Mouse (Mus musculus) forebrain, embryonic 16.5 days (tissue): ENCODE results near the gene Ldah. TPM values are rescaled to one million over a fixed set of nuclear protein-coding genes. Genes with fewer than 3 reads are reported as not detected.

Experiments
- ATAC-seq: fragments of 200-750 bp; cut with Nextera tagmentation; 2 replicates; pipeline ENCODE4 v1.8.0; 2017; ENCODE audit warnings: mild to moderate bottlenecking, moderate library complexity
- H3K27ac ChIP-seq: fragments of 300-500 bp; sonication (generic); 2 replicates; pipeline ENCODE4 v1.5.1; 2014; ENCODE audit warnings: low read length, control low read depth
- H3K27me3 ChIP-seq: fragments of 300-500 bp; sonication (generic); replicated peaks from 2 replicates; pipeline ENCODE4 v1.6.1; 2014; ENCODE audit warnings: low read length; ENCODE audit not compliant: control insufficient read depth, insufficient read depth
- H3K36me3 ChIP-seq: fragments of 300-500 bp; sonication (generic); 2 replicates; pipeline ENCODE4 v1.6.1; 2014; ENCODE audit not compliant: control insufficient read depth, insufficient read depth
- H3K4me1 ChIP-seq: fragments of 300-500 bp; sonication (generic); replicated peaks from 2 replicates; pipeline ENCODE4 v1.6.1; 2014; ENCODE audit warnings: low read length; ENCODE audit not compliant: control insufficient read depth, insufficient read depth
- H3K4me2 ChIP-seq: fragments of 300-500 bp; sonication (generic); 2 replicates; pipeline ENCODE4 v1.6.1; 2014; ENCODE audit warnings: mild to moderate bottlenecking, low read length, control low read depth
- H3K4me3 ChIP-seq: fragments of 300-500 bp; sonication (generic); replicated peaks from 2 replicates; pipeline ENCODE4 v1.5.1; 2014; ENCODE audit warnings: mild to moderate bottlenecking, low read length, control low read depth
- H3K9ac ChIP-seq: fragments of 300-500 bp; sonication (generic); replicated peaks from 2 replicates; pipeline ENCODE4 v1.6.1; 2014; ENCODE audit warnings: low read depth, low read length, control low read depth
- H3K9me3 ChIP-seq: fragments of 300-500 bp; sonication (generic); 2 replicates; pipeline ENCODE4 v1.6.1; 2016; ENCODE audit warnings: low read length; ENCODE audit not compliant: control insufficient read depth
- WGBS: fragments of 180-500 bp; shearing (Covaris S2); extraction: QIAGEN DNeasy Blood & Tissue Kit; methylation state at CpG from one replicate; pipeline ENCODE4 v1.1.7; 2014; 5-methylcytosine and 5-hydroxymethylcytosine counted together
- polyA plus RNA-seq: library from polyadenylated mRNA; unstranded; fragments of >200 nt; fragmentation: Nextera tagmentation; extraction: Ambion mirVana; gene quantifications from 2 replicates; pipeline ENCODE4 v1.2.1, GENCODE M21; 2015

Gene Ldah
- polyA plus RNA-seq, 1 experiment from 2014 or later = 89.2 TPM

DNA sequence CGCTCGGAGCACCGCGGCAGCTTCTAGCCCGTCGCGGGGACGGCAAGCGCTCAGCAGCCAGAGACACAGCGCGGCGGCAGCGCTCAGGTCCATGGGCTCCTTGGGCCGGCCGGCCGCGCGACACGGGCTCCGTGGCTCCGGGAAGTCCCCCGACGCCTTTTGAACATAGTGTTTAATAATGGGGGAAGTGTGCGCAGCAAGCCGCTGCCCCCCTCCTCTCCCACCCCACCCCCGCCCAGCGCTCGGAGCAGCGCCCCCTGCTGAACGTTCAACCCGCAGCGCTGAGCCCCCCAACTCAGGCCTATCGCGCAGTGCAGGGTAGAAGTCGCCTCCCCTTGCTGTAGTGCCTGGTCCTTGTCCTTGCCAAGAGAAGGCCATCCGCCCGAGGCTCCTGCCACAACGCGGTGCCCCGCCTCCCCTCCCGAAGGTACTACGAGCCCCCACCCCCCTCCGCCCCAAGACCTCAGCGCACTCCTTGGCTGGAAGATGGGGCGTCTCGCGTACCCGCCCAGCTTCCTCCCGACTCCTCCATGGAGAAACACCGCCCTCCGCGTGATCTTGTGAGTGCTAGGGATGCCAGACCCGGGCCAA lies 94.0 kb downstream of the Ldah start, which contains the start of gene Gdf7:
Gene Gdf7, minus strand, starts transcription at position 114 of the 591 bp plus-strand sequence.
- no peaks in the 10 kb centered on the region for H3K9me3 ChIP-seq
- under 1% methylated on average over 42 of the region's 53 CpGs for WGBS
- peak; percentile 51 for ATAC-seq

DNA sequence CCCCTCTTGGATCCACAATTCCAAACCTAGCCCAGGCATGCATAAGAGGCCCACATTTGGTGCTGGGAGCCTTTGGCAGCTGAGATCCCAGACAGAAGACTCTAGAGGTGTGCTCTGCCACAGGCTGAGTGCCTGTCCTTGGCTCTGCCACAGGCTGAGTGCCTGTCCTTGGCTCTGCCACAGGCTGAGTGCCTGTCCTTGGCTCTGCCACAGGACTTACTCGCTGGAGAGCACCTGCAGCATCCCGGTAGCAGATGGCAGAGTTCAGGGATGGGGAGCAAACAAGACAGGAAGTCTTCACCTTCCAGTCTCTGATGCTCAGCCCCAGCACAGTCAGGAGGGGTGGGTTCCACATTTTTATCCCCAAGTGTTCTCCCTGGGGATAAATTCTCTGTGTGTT lies 97.4 kb downstream of the Ldah start:
- 42% methylated on average over 2 of the region's 2 CpGs for WGBS
- ATAC-seq = no peak
- Histone ChIP-seq H3K4me3 (no peak overlapping the region), H3K9me3 (no peaks in the 10 kb centered on the region), H3K4me1 (peaks cover 12% of the 10 kb centered on the region), H3K4me2 (no peak overlapping the region), H3K36me3 (no peaks in the 10 kb centered on the region), H3K27ac (no peak overlapping the region), H3K27me3 (peaks cover 54% of the 10 kb centered on the region), H3K9ac (no peak overlapping the region)

More for the DNA sequence above, 94.0 kb downstream of the Ldah start, which contains the start of gene Gdf7:
- Histone ChIP-seq H3K9ac (peak within 1 kb of the TSS; percentile 50), H3K27ac (no peak within 1 kb of the TSS), H3K4me3 (peak within 1 kb of the TSS; percentile 46), H3K36me3 (no peaks in the 10 kb centered on the region), H3K4me1 (peaks cover 22% of the 10 kb centered on the region), H3K27me3 (peaks cover 78% of the 10 kb centered on the region), H3K4me2 (peak within 1 kb of the TSS; percentile 68)

DNA sequence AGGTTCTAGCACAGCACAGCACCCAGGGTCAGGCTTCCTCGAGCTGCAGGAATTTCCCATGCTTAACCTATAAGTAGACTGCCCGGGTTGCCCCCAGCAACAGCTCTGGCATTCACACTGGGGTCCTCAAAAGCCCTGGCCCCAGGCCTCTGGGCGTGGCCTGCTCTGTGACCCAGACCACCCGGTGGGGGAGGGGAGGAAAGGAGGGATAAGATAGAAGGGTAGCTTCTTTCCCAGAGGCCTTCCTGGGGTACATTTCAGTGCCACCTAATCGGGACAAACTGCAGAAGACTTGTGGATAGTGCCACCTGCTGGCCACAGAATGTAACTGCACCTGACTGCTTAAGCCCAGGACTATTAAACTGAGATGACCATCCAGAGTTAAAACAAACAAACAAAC lies 98.5 kb downstream of the Ldah start:
- peaks cover 9% of the 10 kb centered on the region for H3K4me1 ChIP-seq
- H3K36me3 ChIP-seq = no peaks in the 10 kb centered on the region
- no peak overlapping the region for H3K9ac ChIP-seq
- ATAC-seq = peak; percentile 39
- 4% methylated on average over 5 of the region's 5 CpGs for WGBS
- no peaks in the 10 kb centered on the region for H3K9me3 ChIP-seq
- no peak overlapping the region for H3K4me3 ChIP-seq
- H3K27ac ChIP-seq = no peak overlapping the region
- H3K27me3 ChIP-seq = peaks cover 43% of the 10 kb centered on the region
- H3K4me2 ChIP-seq = no peak overlapping the region

DNA sequence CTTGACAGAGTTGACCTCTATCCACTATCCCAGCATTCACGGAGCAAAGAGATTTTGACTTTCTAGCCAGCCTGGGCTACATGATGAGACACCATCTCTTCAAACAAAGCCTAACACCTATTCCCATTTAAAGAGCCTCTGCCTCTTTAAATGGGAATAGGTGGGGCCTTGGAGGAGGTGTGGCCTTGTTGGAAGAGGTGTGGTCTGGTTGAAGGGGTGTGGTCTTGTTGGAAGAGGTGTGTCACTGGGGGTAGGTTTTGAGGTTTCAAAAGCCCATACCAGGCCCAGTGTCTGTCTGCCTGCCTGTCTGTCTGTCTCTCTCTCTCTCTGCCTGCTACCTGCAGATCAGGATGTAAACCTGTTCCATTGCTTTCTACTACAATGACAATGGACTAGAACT lies 99.0 kb downstream of the Ldah start:
- H3K9me3 ChIP-seq = no peaks in the 10 kb centered on the region
- no peak overlapping the region for H3K4me3 ChIP-seq
- no peak overlapping the region for H3K9ac ChIP-seq
- no peak for ATAC-seq
- no peak overlapping the region for H3K4me2 ChIP-seq
- peaks cover 40% of the 10 kb centered on the region for H3K27me3 ChIP-seq
- peaks cover 4% of the 10 kb centered on the region for H3K4me1 ChIP-seq
- no peaks in the 10 kb centered on the region for H3K36me3 ChIP-seq
- no peak overlapping the region for H3K27ac ChIP-seq
- 72% methylated on average over 1 of the region's 1 CpGs for WGBS

DNA sequence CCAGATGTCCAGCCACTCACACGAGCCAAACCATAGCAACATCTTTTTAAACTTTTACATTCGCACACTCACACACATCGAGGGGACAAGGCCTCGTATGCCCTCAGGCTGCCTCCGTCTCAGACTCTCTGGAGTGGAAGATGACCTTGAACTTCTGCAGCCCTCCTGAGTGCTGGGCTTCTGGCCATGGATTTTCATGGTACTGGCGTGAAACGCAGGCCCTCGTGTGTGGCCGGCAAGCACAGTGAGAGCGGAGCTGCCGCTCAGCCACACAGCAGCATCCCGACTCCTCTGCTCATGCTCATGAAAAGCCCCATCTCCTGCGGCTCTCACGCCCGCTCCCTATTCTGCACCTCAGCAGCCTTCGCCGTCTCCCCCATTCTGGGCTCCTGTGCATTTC lies 103.1 kb downstream of the Ldah start:
- Histone ChIP-seq H3K9me3 (no peaks in the 10 kb centered on the region), H3K27me3 (peaks cover 7% of the 10 kb centered on the region), H3K9ac (no peak overlapping the region), H3K4me2 (no peak overlapping the region), H3K4me1 (peaks cover 10% of the 10 kb centered on the region), H3K36me3 (no peaks in the 10 kb centered on the region), H3K27ac (no peak overlapping the region), H3K4me3 (no peak overlapping the region)
- 35% methylated on average over 17 of the region's 17 CpGs for WGBS
- ATAC-seq = no peak

DNA sequence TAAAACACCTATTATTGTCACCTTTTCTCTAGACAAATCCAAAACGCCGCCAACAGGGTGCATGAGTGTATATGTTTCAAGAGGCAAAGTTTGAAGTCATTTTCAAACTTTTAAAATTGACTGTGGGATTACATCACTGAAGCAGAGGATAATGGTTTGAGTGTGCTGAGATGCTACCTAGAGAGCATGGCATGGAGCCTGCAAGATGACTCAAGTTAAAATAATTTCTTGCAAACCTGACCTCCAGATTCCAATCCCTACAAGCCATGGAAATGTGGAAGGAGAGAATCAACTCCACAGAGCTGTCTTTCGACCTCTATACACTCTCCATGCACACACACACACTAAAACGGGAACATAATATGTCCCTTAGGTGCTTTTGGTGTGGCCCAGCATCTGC lies 104.4 kb downstream of the Ldah start:
- ATAC-seq = no peak
- Histone ChIP-seq H3K27me3 (peaks cover 4% of the 10 kb centered on the region), H3K9ac (no peak overlapping the region), H3K36me3 (no peaks in the 10 kb centered on the region), H3K4me1 (peaks cover 10% of the 10 kb centered on the region), H3K4me3 (no peak overlapping the region), H3K9me3 (no peaks in the 10 kb centered on the region), H3K27ac (no peak overlapping the region), H3K4me2 (no peak overlapping the region)
- 90% methylated on average over 4 of the region's 4 CpGs for WGBS

DNA sequence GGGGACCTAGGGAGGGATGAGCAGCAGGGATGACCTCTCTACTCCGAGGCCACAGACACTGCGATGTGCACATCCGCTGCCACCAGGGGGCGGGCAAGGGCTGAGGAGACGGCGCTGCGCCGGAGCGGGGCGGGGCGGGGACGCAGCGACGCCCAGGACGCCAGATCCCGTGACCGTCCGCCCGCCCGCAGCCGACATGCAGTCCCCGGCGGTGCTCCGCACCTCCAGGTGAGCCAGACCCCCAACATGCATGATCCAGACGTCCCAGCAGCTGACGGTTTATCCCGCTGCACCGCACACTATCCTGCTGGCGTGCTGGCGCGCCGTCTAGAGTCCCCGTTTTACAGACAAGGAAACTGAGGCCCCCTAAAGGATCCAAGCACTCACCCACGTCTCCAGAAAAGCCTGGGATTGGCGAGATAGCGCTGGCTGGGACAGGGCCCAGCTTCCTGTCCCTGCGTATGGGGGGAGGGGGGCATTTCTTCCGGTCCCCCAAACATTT lies 105.4 kb downstream of the Ldah start, which contains the start of gene Hs1bp3:
Gene Hs1bp3, plus strand, starts transcription at position 163 of the 502 bp plus-strand sequence.
- H3K4me1 ChIP-seq = peaks cover 10% of the 10 kb centered on the region
- under 1% methylated on average over 31 of the region's 38 CpGs for WGBS
- H3K9ac ChIP-seq = peak within 1 kb of the TSS; percentile 76
- H3K9me3 ChIP-seq = no peaks in the 10 kb centered on the region
- H3K4me2 ChIP-seq = peak within 1 kb of the TSS; percentile 92
- H3K27ac ChIP-seq = no peak within 1 kb of the TSS
- peak within 1 kb of the TSS; percentile 75 for H3K4me3 ChIP-seq
- peaks cover 4% of the 10 kb centered on the region for H3K27me3 ChIP-seq
- H3K36me3 ChIP-seq = no peaks in the 10 kb centered on the region
- peak; percentile 88 for ATAC-seq

DNA sequence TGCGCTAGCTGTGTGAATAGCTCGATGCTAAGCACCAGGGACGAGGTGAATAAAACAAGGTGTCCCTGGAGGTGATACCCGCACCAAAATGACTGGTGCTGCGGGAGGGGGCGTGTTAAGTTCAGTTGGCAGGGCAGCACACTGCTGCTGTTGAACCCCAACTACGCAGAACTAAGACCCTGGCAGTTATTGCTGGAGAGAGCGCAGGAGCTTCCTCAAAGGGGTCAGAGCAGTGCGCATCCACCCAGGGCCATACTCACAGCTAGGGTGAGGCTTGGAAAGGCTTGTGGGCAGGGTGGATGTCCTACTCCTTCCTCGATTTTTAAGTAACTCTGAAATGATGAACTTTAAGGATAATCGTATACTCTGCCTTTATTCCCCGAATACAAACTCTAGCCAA lies 105.9 kb downstream of the Ldah start:
- peak; percentile 37 for ATAC-seq
- WGBS = 17% methylated on average over 12 of the region's 12 CpGs
- peak overlapping the region; percentile 92 for H3K4me2 ChIP-seq
- H3K27ac ChIP-seq = no peak overlapping the region
- no peaks in the 10 kb centered on the region for H3K36me3 ChIP-seq
- H3K27me3 ChIP-seq = peaks cover 4% of the 10 kb centered on the region
- H3K4me3 ChIP-seq = peak overlapping the region; percentile 75
- no peaks in the 10 kb centered on the region for H3K9me3 ChIP-seq
- H3K9ac ChIP-seq = peak overlapping the region; percentile 76
- peaks cover 10% of the 10 kb centered on the region for H3K4me1 ChIP-seq

DNA sequence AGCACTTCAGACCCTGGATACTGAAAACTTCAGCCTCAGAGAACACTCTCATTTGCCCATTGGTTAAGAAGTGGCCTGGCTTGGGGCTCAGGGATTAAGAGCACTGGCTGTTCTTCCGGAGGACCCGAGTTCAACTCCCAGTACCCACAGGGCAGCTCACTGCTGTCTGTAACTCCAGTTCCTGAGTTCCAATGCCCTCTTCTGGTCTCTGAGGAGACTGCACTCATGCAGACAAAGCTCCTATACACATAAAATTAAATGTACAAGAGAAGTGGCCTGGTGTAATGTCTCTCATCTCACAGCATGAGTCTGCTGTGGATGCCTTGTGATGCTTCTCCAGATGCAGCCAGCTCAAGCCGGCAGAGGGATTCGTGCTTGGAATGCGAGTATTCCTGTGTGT lies 108.6 kb downstream of the Ldah start:
- WGBS = 84% methylated on average over 5 of the region's 5 CpGs
- no peak for ATAC-seq

More for the DNA sequence above, 108.6 kb downstream of the Ldah start:
- Histone ChIP-seq H3K27ac (no peak overlapping the region), H3K9me3 (no peaks in the 10 kb centered on the region), H3K4me3 (no peak overlapping the region), H3K36me3 (no peaks in the 10 kb centered on the region), H3K9ac (no peak overlapping the region), H3K4me1 (peaks cover 10% of the 10 kb centered on the region), H3K4me2 (no peak overlapping the region), H3K27me3 (no peaks in the 10 kb centered on the region; the same call in 1 of the 2 replicates)
